Mouse (Mus musculus): ENCODE measurements around the gene Ptn.

- TF ChIP-seq MXI1 (IDR thresholded peaks at IDR 0.05; ENCODE audit: low read depth, low read length): no peak
- no peak for TF ChIP-seq ZNF384 (IDR thresholded peaks at IDR 0.05; ENCODE audit: low read depth, low read length)
- TF ChIP-seq CTCF (conservative IDR thresholded peaks at IDR 0.05 in 1 of 2, IDR thresholded peaks at IDR 0.05 in 1 of 2; ENCODE audit: low read depth in 2 of 2, low read length in 2 of 2): no peak
Measured at GRCm38 (mm10) chr6:36842101-36842922, 32.3 kb upstream of the Ptn start.
